Mouse (Mus musculus): ENCODE measurements around the gene 4930595D18Rik.

DNA sequence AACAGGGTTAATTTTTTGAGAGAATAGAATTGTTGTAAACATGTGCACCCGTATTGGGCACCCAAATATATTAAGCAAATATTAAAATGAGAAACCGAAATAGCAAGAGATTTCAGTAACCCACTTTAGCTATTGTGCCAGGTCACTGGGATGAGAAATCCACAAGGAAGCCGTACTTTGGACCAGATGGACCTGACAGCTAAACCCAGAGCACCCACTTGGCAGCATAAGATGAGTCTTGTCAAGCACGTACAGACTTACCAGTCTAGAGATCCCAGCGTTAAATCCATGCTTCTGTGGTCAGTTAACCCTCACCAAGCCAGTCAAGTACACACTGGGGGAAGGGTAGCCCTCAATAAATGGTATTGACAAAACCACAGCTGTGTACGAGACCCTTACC is 58.6 kb downstream of the 4930595D18Rik start:
- TF ChIP-seq CTCF (IDR thresholded peaks at IDR 0.05; ENCODE audit: low read depth): no peak
- no peak for TF ChIP-seq EP300 (IDR thresholded peaks at IDR 0.05; ENCODE audit: low read depth)
